Mouse (Mus musculus) liver, embryonic 14.5 days (tissue): ENCODE measurements around the gene Khsrp.

Experiments used
- CTCF ChIP-seq: IDR thresholded peaks from 2 replicates; pipeline ENCODE4 v1.5.1; 2016; ENCODE audit warnings: antibody characterized with exemption, low read depth, control low read depth
- EP300 ChIP-seq: IDR thresholded peaks from 2 replicates; pipeline ENCODE4 v1.6.1; 2016; ENCODE audit warnings: antibody characterized with exemption, low read depth

- TF ChIP-seq CTCF (no peak), EP300 (no peak)
Measured at GRCm38 (mm10) chr17:56974708-56975240, 56.5 kb downstream of the Khsrp start.
